ENCODE assay signal across 21 mouse cellular contexts in genomic region chr2:152612193-152612592, GRCm38 (mm10). TPM values are rescaled to one million over a fixed set of nuclear protein-coding genes. Genes with fewer than 3 reads are reported as not detected.
DNase-seq lines count a peak whose midpoint lies in the region; ATAC-seq lines count a peak whose summit lies in the region.
"Had no signal": no experiment of that assay in that cellular context is flagged by ENCODE, and none has a peak within 500 bp of the region (broad histone marks: within the 10 kb centered on the region; RNA-seq: fewer than 3 reads in every experiment).

No protein-coding gene starts in this region.

- no peaks in the 10 kb centered on the region for H3K9me3 ChIP-seq in kidney, embryonic 15.5 days (replicated peaks)

- no peaks in the 10 kb centered on the region for H3K36me3 ChIP-seq in kidney, embryonic 15.5 days
- H3K36me3 ChIP-seq: neural tube, embryonic 13.5 days had no signal

- 42% methylated on average over 7 of the region's 8 CpGs for WGBS in kidney, embryonic 15.5 days

- H3K9ac ChIP-seq in kidney, embryonic 15.5 days = no peak overlapping the region
- H3K9ac ChIP-seq: hindbrain, embryonic 14.5 days; neural tube, embryonic 13.5 days had no signal

- no peak overlapping the region for H3K27ac ChIP-seq in kidney, embryonic 15.5 days
- H3K27ac ChIP-seq: hindbrain, embryonic 14.5 days; neural tube, embryonic 13.5 days had no signal

- peak; percentile 37 for DNase-seq in embryo, embryonic 10.5 days (ENCODE audit: low spot score)
- no peak for DNase-seq in embryo, embryonic 10 days (ENCODE audit: low spot score)
- no peak for DNase-seq in kidney, postnatal 36 days
- DNase-seq in right cerebral cortex, postnatal 25 days = peak; percentile 10
- no peak for DNase-seq in right cerebral cortex, postnatal 4 days
- no peak for DNase-seq in gastrocnemius, postnatal 4 days (ENCODE audit: low spot score in 2 of 2)
- no peak for DNase-seq in retina, postnatal 1 day
- DNase-seq: adrenal gland, postnatal 25 days; gastrocnemius, postnatal 36 days had no signal

- H3K4me3 ChIP-seq in kidney, embryonic 15.5 days (replicated peaks) = no peak overlapping the region
- H3K4me3 ChIP-seq: neural tube, embryonic 13.5 days had no signal

- H3K27me3 ChIP-seq in kidney, embryonic 15.5 days = no peaks in the 10 kb centered on the region
- H3K27me3 ChIP-seq: neural tube, embryonic 13.5 days had no signal

- peaks cover 17% of the 10 kb centered on the region for H3K4me1 ChIP-seq in kidney, embryonic 15.5 days
- H3K4me1 ChIP-seq: neural tube, embryonic 13.5 days had no signal

- ATAC-seq in kidney, embryonic 15.5 days (replicated peaks; ENCODE audit: low FRiP score) = peak; percentile 20; the same call in 1 of the 2 replicates
- ATAC-seq: intestine, postnatal 0 days; midbrain, embryonic 16.5 days had no signal

- no peak overlapping the region for H3K4me2 ChIP-seq in kidney, embryonic 15.5 days
- H3K4me2 ChIP-seq: hindbrain, embryonic 14.5 days; neural tube, embryonic 13.5 days had no signal

RNA-seq across cellular contexts. Expression of gene Defb36, which starts 8.1 kb away (rescaled TPM):
- 0.67 and 0.88 TPM in 2 replicates for polyA plus RNA-seq in kidney, embryonic 15.5 days (2015; fragmentation: Nextera tagmentation; extraction: Ambion mirVana)
- total RNA-seq in gastrocnemius, postnatal 4 days (2021) = not detected
- total RNA-seq: gastrocnemius, postnatal 36 days; layer of hippocampus, adult 18-20 months; left cerebral cortex, postnatal 14 days had no signal
- polyA plus RNA-seq: heart, embryonic 16.5 days; hindbrain, embryonic 14.5 days; intestine, postnatal 0 days; liver, embryonic 16.5 days; midbrain, embryonic 16.5 days; neural tube, embryonic 13.5 days; spleen, adult 2 months; urinary bladder, adult 2 months had no signal

RNA-seq across cellular contexts. Expression of gene Defb25, which starts 10.7 kb away (rescaled TPM):
- polyA plus RNA-seq in kidney, embryonic 15.5 days (2015; fragmentation: Nextera tagmentation; extraction: Ambion mirVana) = 23.2 and 25.2 TPM in 2 replicates
- 1 to 10 TPM; 2.2 to 5.5 TPM for total RNA-seq in gastrocnemius, postnatal 4 days (2021)
- total RNA-seq: gastrocnemius, postnatal 36 days; layer of hippocampus, adult 18-20 months; left cerebral cortex, postnatal 14 days had no signal
- polyA plus RNA-seq: hindbrain, embryonic 14.5 days; liver, embryonic 16.5 days; midbrain, embryonic 16.5 days; neural tube, embryonic 13.5 days; testis, adult 2 months had no signal

RNA-seq across cellular contexts. Expression of gene Defb45, which starts 13.0 kb away (rescaled TPM):
- polyA plus RNA-seq in kidney, embryonic 15.5 days (2015; fragmentation: Nextera tagmentation; extraction: Ambion mirVana) = not detected in 2 replicates
- not detected for total RNA-seq in gastrocnemius, postnatal 4 days (2021)
- total RNA-seq: adrenal gland, postnatal 25 days; gastrocnemius, postnatal 36 days; layer of hippocampus, adult 18-20 months; left cerebral cortex, postnatal 14 days had no signal
- polyA plus RNA-seq: heart, embryonic 16.5 days; hindbrain, embryonic 14.5 days; intestine, postnatal 0 days; liver, embryonic 16.5 days; midbrain, embryonic 16.5 days; neural tube, embryonic 13.5 days; spleen, adult 2 months had no signal

RNA-seq across cellular contexts. Expression of gene Rem1, which starts 14.6 kb away (rescaled TPM):
- 59.1 and 62.5 TPM in 2 replicates for polyA plus RNA-seq in kidney, embryonic 15.5 days (2015; fragmentation: Nextera tagmentation; extraction: Ambion mirVana)
- total RNA-seq in gastrocnemius, postnatal 4 days (2021) = 10 to 100 TPM; 15.1 to 16.2 TPM

RNA-seq across cellular contexts. Expression of gene Defb19, which starts 32.1 kb away (rescaled TPM):
- polyA plus RNA-seq in kidney, embryonic 15.5 days (2015; fragmentation: Nextera tagmentation; extraction: Ambion mirVana) = 4.4 and 4.8 TPM in 2 replicates
- total RNA-seq in gastrocnemius, postnatal 4 days (2021) = not detected
- total RNA-seq: gastrocnemius, postnatal 36 days; layer of hippocampus, adult 18-20 months; left cerebral cortex, postnatal 14 days had no signal
- polyA plus RNA-seq: hindbrain, embryonic 14.5 days; liver, embryonic 16.5 days; midbrain, embryonic 16.5 days; neural tube, embryonic 13.5 days; spleen, adult 2 months; urinary bladder, adult 2 months had no signal

Comparison
In these comparisons a context has a peak if more than half of its experiments do, and no peak if none do; other contexts are left out.
1. DNase-seq: peak in embryo, embryonic 10.5 days (single experiment) and right cerebral cortex, postnatal 25 days (single experiment); none in embryo, embryonic 10 days (single experiment), kidney, postnatal 36 days (0 of 2), right cerebral cortex, postnatal 4 days (single experiment), gastrocnemius, postnatal 4 days (0 of 2) and retina, postnatal 1 day (single experiment).